Mouse (Mus musculus): ENCODE measurements around the gene Gpr61. TPM values are rescaled to one million over a fixed set of nuclear protein-coding genes. Genes with fewer than 3 reads are reported as not detected.

The Gpr61 gene
- polyA plus RNA-seq, 1 experiment from 2014 or later, result 1.1 TPM

GRCm38 (mm10) chr3:108195941-108196590 is 41.4 kb upstream of the Gpr61 start:
- 80% methylated on average over 7 of the region's 7 CpGs for WGBS
- Histone ChIP-seq H3K9ac (ENCODE audit: low read length) (no peak overlapping the region), H3K4me2 (ENCODE audit: low read depth) (no peak overlapping the region), H3K27me3 (ENCODE audit: control insufficient read depth, insufficient read depth, low read length) (no peaks in the 10 kb centered on the region), H3K4me1 (ENCODE audit: control insufficient read depth, insufficient read depth, low read length) (peaks cover 19% of the 10 kb centered on the region), H3K4me3 (ENCODE audit: low read depth, low read length) (no peak overlapping the region), H3K27ac (ENCODE audit: low read depth, low read length) (peak overlapping the region; percentile 67), H3K36me3 (ENCODE audit: control insufficient read depth, insufficient read depth, low read length) (no peaks in the 10 kb centered on the region), H3K9me3 (ENCODE audit: control insufficient read depth, low read length) (no peaks in the 10 kb centered on the region)
- ATAC-seq (ENCODE audit: insufficient read depth, low FRiP score, low TSS enrichment), result no peak
- no peak for DNase-seq (ENCODE audit: low spot score)

- H3K4me3 ChIP-seq (ENCODE audit: low read depth, low read length), result no peak overlapping the region
- DNase-seq (ENCODE audit: low spot score), result no peak
- no peak overlapping the region for H3K27ac ChIP-seq (ENCODE audit: low read depth, low read length)
- H3K36me3 ChIP-seq (ENCODE audit: control insufficient read depth, insufficient read depth, low read length), result no peaks in the 10 kb centered on the region
- no peak for ATAC-seq (ENCODE audit: insufficient read depth, low FRiP score, low TSS enrichment)
- no peaks in the 10 kb centered on the region for H3K9me3 ChIP-seq (ENCODE audit: control insufficient read depth, low read length)
- H3K4me2 ChIP-seq (ENCODE audit: low read depth), result no peak overlapping the region
- WGBS, result 86% methylated on average over 4 of the region's 4 CpGs
- H3K9ac ChIP-seq (ENCODE audit: low read length), result no peak overlapping the region
- peaks cover 19% of the 10 kb centered on the region for H3K4me1 ChIP-seq (ENCODE audit: control insufficient read depth, insufficient read depth, low read length)
- no peaks in the 10 kb centered on the region for H3K27me3 ChIP-seq (ENCODE audit: control insufficient read depth, insufficient read depth, low read length)
Observed at GRCm38 (mm10) chr3:108195287-108195686, 40.6 kb upstream of the Gpr61 start.

DNA sequence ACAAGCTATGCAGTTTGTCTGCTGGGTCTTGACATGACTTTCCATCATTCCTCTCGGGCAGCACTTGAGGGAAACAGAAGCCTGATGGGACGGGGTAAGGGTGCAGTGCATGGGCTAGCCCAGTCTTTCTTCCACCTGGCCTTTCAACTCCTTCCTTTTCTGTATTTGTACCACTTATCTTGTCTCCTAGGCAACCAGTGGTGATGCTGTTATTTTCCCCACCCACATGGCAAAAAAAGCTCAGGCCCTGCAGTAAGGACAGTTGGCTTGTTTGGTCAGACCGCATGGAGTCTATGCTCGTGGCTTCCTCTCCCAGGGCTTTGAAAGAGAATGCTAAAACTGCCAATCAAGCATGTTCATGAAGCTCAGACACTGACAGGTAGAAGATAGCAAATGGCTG is 39.0 kb upstream of the Gpr61 start:
- Histone ChIP-seq H3K4me3 (ENCODE audit: low read depth, low read length) (no peak overlapping the region), H3K4me1 (ENCODE audit: control insufficient read depth, insufficient read depth, low read length) (peaks cover 16% of the 10 kb centered on the region), H3K36me3 (ENCODE audit: control insufficient read depth, insufficient read depth, low read length) (no peaks in the 10 kb centered on the region), H3K4me2 (ENCODE audit: low read depth) (no peak overlapping the region), H3K27ac (ENCODE audit: low read depth, low read length) (no peak overlapping the region), H3K27me3 (ENCODE audit: control insufficient read depth, insufficient read depth, low read length) (no peaks in the 10 kb centered on the region), H3K9ac (ENCODE audit: low read length) (no peak overlapping the region), H3K9me3 (ENCODE audit: control insufficient read depth, low read length) (no peaks in the 10 kb centered on the region)
- DNase-seq (ENCODE audit: low spot score) (no peak), ATAC-seq (ENCODE audit: insufficient read depth, low FRiP score, low TSS enrichment) (no peak)
- 83% methylated on average over 4 of the region's 4 CpGs for WGBS

GRCm38 (mm10) chr3:108189897-108190296 is 35.2 kb upstream of the Gpr61 start:
- DNase-seq (ENCODE audit: low spot score), result no peak
- Histone ChIP-seq H3K27me3 (ENCODE audit: control insufficient read depth, insufficient read depth, low read length) (no peaks in the 10 kb centered on the region), H3K4me3 (ENCODE audit: low read depth, low read length) (no peak overlapping the region), H3K27ac (ENCODE audit: low read depth, low read length) (no peak overlapping the region), H3K4me2 (ENCODE audit: low read depth) (no peak overlapping the region), H3K36me3 (ENCODE audit: control insufficient read depth, insufficient read depth, low read length) (no peaks in the 10 kb centered on the region), H3K9me3 (ENCODE audit: control insufficient read depth, low read length) (no peaks in the 10 kb centered on the region), H3K4me1 (ENCODE audit: control insufficient read depth, insufficient read depth, low read length) (no peaks in the 10 kb centered on the region), H3K9ac (ENCODE audit: low read length) (no peak overlapping the region)
- ATAC-seq (ENCODE audit: insufficient read depth, low FRiP score, low TSS enrichment), result no peak
- 93% methylated on average over 5 of the region's 5 CpGs for WGBS

DNA sequence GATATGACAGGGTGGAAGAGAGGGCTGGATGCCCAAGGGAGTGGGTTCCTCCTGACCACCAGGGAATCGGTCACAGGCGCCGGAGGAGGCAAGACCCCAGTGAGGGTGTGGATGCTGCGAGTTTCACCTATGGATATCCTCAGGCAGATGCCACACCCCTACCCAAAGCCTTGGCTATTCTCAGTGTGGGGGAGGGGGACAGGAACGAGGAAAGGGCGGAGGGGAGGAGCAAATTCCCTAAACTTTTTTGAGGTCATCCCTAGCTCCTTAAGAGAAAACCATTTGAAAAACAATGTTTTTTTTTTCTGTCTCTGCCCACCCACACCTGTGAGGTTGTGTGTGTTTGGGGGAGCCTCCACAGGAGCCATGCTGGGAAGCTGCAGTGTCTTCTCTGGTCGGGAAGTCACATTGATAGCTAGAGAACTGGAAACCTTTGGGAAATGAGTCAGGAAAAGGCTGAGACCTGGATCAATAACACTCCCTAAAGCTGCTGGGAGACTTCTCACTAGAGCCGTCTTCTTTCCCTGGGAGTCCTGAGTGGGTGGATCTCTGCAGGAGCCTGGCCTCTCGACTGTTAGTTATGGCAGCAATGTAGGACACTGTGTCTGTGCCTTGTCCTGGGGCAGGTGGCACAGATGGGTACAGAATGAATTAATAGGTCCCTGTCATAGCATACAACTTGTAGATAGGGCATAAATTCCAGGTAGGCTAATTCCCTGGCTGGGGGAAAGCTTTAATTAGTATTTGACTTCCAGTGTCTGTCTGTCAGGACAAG is 34.2 kb upstream of the Gpr61 start:
- Histone ChIP-seq H3K27ac (ENCODE audit: low read depth, low read length) (no peak overlapping the region), H3K4me2 (ENCODE audit: low read depth) (no peak overlapping the region), H3K36me3 (ENCODE audit: control insufficient read depth, insufficient read depth, low read length) (no peaks in the 10 kb centered on the region), H3K9me3 (ENCODE audit: control insufficient read depth, low read length) (no peaks in the 10 kb centered on the region), H3K4me3 (ENCODE audit: low read depth, low read length) (no peak overlapping the region), H3K27me3 (ENCODE audit: control insufficient read depth, insufficient read depth, low read length) (no peaks in the 10 kb centered on the region), H3K9ac (ENCODE audit: low read length) (no peak overlapping the region), H3K4me1 (ENCODE audit: control insufficient read depth, insufficient read depth, low read length) (no peaks in the 10 kb centered on the region)
- 75% methylated on average over 9 of the region's 9 CpGs for WGBS
- no peak for ATAC-seq (ENCODE audit: insufficient read depth, low FRiP score, low TSS enrichment)
- DNase-seq (ENCODE audit: low spot score), result no peak

GRCm38 (mm10) chr3:108187111-108187795 is 32.6 kb upstream of the Gpr61 start:
- Histone ChIP-seq H3K4me2 (ENCODE audit: low read depth) (peak overlapping the region; percentile 92), H3K4me3 (ENCODE audit: low read depth, low read length) (peak overlapping the region; percentile 70), H3K36me3 (ENCODE audit: control insufficient read depth, insufficient read depth, low read length) (no peaks in the 10 kb centered on the region), H3K9me3 (ENCODE audit: control insufficient read depth, low read length) (no peaks in the 10 kb centered on the region), H3K27ac (ENCODE audit: low read depth, low read length) (no peak overlapping the region), H3K9ac (ENCODE audit: low read length) (no peak overlapping the region), H3K4me1 (ENCODE audit: control insufficient read depth, insufficient read depth, low read length) (no peaks in the 10 kb centered on the region), H3K27me3 (ENCODE audit: control insufficient read depth, insufficient read depth, low read length) (no peaks in the 10 kb centered on the region)
- 61% methylated on average over 20 of the region's 20 CpGs for WGBS
- ATAC-seq (ENCODE audit: insufficient read depth, low FRiP score, low TSS enrichment) (no peak), DNase-seq (ENCODE audit: low spot score) (no peak)

GRCm38 (mm10) chr3:108186098-108187047 is 31.7 kb upstream of the Gpr61 start, which contains the start of gene Amigo1:
Amigo1 (plus strand) TSS chr3:108186335.
- under 1% methylated on average over 87 of the region's 100 CpGs for WGBS
- no peaks in the 10 kb centered on the region for H3K4me1 ChIP-seq (ENCODE audit: control insufficient read depth, insufficient read depth, low read length)
- H3K27me3 ChIP-seq (ENCODE audit: control insufficient read depth, insufficient read depth, low read length), result no peaks in the 10 kb centered on the region
- H3K4me3 ChIP-seq (ENCODE audit: low read depth, low read length), result peak within 1 kb of the TSS; percentile 70
- peak; percentile 81 for ATAC-seq (ENCODE audit: insufficient read depth, low FRiP score, low TSS enrichment)
- no peaks in the 10 kb centered on the region for H3K9me3 ChIP-seq (ENCODE audit: control insufficient read depth, low read length)
- H3K9ac ChIP-seq (ENCODE audit: low read length), result peak within 1 kb of the TSS; percentile 72
- peak within 1 kb of the TSS; percentile 92 for H3K4me2 ChIP-seq (ENCODE audit: low read depth)
- DNase-seq (ENCODE audit: low spot score), result peak; percentile 77
- H3K36me3 ChIP-seq (ENCODE audit: control insufficient read depth, insufficient read depth, low read length), result no peaks in the 10 kb centered on the region
- H3K27ac ChIP-seq (ENCODE audit: low read depth, low read length), result no peak within 1 kb of the TSS

DNA sequence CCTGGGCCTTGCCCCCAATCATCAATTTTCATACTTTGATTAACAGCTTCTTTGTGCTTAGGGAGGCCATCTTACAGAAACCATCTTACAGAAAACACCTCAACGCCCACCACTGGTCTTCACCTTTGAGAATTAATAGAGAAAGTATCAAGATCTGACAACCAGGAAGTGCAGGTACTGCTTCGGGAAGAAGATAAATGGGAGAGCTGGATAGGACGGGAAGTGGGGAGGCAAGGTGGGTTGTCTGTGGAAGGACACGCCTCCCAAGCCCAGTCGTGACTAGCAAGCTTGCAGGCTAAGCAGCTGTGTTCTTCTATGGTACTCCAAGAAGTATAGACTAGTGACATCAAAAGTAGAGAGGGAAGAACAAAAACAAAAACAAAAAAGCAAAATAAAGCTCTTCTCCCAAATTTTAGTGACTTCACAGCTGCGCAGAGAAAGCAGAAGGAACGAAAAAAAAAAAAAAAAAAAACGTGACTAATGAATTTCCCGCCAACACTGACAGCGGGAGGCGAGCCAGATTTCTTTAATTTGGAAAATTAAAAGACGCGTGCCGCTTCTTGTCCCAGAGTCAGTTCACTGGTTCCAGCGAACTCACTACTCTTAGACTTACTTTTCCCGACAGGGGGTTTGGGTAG is 30.9 kb upstream of the Gpr61 start:
- no peak overlapping the region for H3K9ac ChIP-seq (ENCODE audit: low read length)

More for the DNA sequence above, 30.9 kb upstream of the Gpr61 start:
- Histone ChIP-seq H3K36me3 (ENCODE audit: control insufficient read depth, insufficient read depth, low read length) (no peaks in the 10 kb centered on the region), H3K4me2 (ENCODE audit: low read depth) (peak overlapping the region; percentile 92), H3K4me1 (ENCODE audit: control insufficient read depth, insufficient read depth, low read length) (no peaks in the 10 kb centered on the region), H3K4me3 (ENCODE audit: low read depth, low read length) (peak overlapping the region; percentile 70), H3K27me3 (ENCODE audit: control insufficient read depth, insufficient read depth, low read length) (no peaks in the 10 kb centered on the region), H3K27ac (ENCODE audit: low read depth, low read length) (no peak overlapping the region), H3K9me3 (ENCODE audit: control insufficient read depth, low read length) (no peaks in the 10 kb centered on the region)
- DNase-seq (ENCODE audit: low spot score) (no peak), ATAC-seq (ENCODE audit: insufficient read depth, low FRiP score, low TSS enrichment) (no peak; the same call in 1 of the 2 replicates)
- WGBS, result 4% methylated on average over 16 of the region's 16 CpGs
